Mouse (Mus musculus) olfactory bulb, adult 2 months (tissue): Measurements from ENCODE around the gene Usb1.

ENCODE experiments used
- CTCF ChIP-seq: fragments of 200-500 bp; IDR thresholded peaks from 2 replicates; pipeline ENCODE4 v1.5.1; 2012; ENCODE audit warnings: low read depth, mild to moderate bottlenecking, low read length, moderate library complexity; ENCODE audit not compliant: insufficient read depth
- POLR2A ChIP-seq: fragments of 200-500 bp; IDR thresholded peaks from 2 replicates; pipeline ENCODE4 v1.6.1; 2012; ENCODE audit warnings: mild to moderate bottlenecking, low read depth, low read length, moderate library complexity; ENCODE audit not compliant: insufficient read depth

GRCm38 (mm10) chr8:95380953-95381352 is 48.9 kb downstream of the Usb1 start:
- no peak for TF ChIP-seq CTCF
- TF ChIP-seq POLR2A: no peak
